Mouse (Mus musculus): ENCODE measurements at regions not wholly inside any gene's neighbourhood (a gene's known extent, or its start where the extent isn't known, plus 50 kb on each side); places are given as distances from the start of the nearest gene placed in this dataset.

DNA sequence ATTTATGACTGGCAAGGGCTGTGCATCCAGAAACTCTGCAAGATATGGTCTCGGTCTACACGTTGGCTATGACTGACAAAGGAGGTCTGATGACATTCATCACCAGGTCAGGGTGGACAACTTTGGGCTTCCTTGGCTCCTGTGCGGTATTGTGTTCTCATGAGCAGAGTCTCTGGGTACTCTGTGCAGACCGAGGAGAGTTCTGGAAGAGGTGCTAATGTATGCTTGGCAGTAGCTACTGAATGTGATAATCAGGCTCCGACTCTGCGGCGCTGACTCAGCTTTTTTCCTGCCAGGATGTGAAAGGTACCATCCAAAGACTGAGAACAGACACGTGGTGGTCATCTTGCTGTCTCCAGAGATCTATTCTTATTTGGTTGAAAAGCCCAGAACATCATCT lies 94.5 kb upstream of the Oxgr1 start:
- H3K27ac ChIP-seq (replicated peaks) = no peak overlapping the region
- no peaks in the 10 kb centered on the region for H3K27me3 ChIP-seq
- no peaks in the 10 kb centered on the region for H3K36me3 ChIP-seq
- H3K4me3 ChIP-seq = no peak overlapping the region
- peaks cover 14% of the 10 kb centered on the region for H3K4me1 ChIP-seq (replicated peaks)
- no peaks in the 10 kb centered on the region for H3K9me3 ChIP-seq
- H3K4me2 ChIP-seq = no peak overlapping the region
- 87% methylated on average over 8 of the region's 8 CpGs for WGBS
- no peak for ATAC-seq (ENCODE audit: low FRiP score, low read depth)
- no peak overlapping the region for H3K9ac ChIP-seq

- H3K9me3 ChIP-seq = no peaks in the 10 kb centered on the region
- peak overlapping the region; percentile 22 for H3K4me3 ChIP-seq
- no peaks in the 10 kb centered on the region for H3K27me3 ChIP-seq
- H3K4me2 ChIP-seq = peak overlapping the region; percentile 43
- 3% methylated on average over 21 of the region's 21 CpGs for WGBS
- no peaks in the 10 kb centered on the region for H3K36me3 ChIP-seq
- H3K4me1 ChIP-seq (replicated peaks) = peaks cover 14% of the 10 kb centered on the region
- ATAC-seq (ENCODE audit: low FRiP score, low read depth) = peak; percentile 89
- H3K9ac ChIP-seq = 0 out of 2 replicates have a peak overlapping the region, but pooled peaks have one; percentile 20
- no peak overlapping the region for H3K27ac ChIP-seq (replicated peaks)
Measured at GRCm38 (mm10) chr14:120137680-120138136, 95.5 kb upstream of the Oxgr1 start.

DNA sequence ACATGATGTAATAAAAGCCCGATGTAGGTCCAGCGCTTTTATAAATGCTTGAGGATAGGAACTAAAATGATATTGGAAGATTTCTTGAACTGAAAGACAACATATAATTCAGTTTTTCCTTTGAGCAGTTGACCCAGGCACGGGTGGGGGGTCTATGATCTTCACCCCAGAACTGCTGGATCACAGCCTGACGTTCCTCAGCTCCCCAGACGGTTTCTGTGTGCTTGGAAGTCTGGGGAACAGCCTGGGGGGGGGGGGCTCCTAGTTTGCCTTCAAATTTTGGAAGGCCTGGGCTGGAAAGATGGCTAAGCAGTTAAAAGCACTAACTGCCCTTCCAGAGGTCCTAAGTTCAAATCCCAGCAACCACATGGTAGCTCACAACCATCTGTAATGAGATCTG lies 96.3 kb upstream of the Oxgr1 start:
- H3K4me2 ChIP-seq = peak overlapping the region; percentile 43; the same call in 1 of the 2 replicates

GRCm38 (mm10) chr14:120139256-120139655 lies 97.0 kb upstream of the Oxgr1 start:
- ATAC-seq (ENCODE audit: low FRiP score, low read depth) = no peak
- 89% methylated on average over 14 of the region's 14 CpGs for WGBS
- H3K27ac ChIP-seq (replicated peaks) = no peak overlapping the region

More for the DNA sequence above, 96.3 kb upstream of the Oxgr1 start:
- 65% methylated on average over 5 of the region's 5 CpGs for WGBS
- Histone ChIP-seq H3K27ac (replicated peaks) (no peak overlapping the region), H3K9ac (no peak overlapping the region), H3K4me1 (replicated peaks) (peaks cover 14% of the 10 kb centered on the region), H3K36me3 (no peaks in the 10 kb centered on the region), H3K4me3 (no peak overlapping the region), H3K9me3 (no peaks in the 10 kb centered on the region), H3K27me3 (no peaks in the 10 kb centered on the region)
- ATAC-seq (ENCODE audit: low FRiP score, low read depth) = no peak

GRCm38 (mm10) chr14:120139671-120140071 lies 97.4 kb upstream of the Oxgr1 start:
- Histone ChIP-seq H3K4me1 (replicated peaks) (peaks cover 14% of the 10 kb centered on the region), H3K4me2 (no peak overlapping the region), H3K27me3 (no peaks in the 10 kb centered on the region), H3K36me3 (no peaks in the 10 kb centered on the region), H3K27ac (replicated peaks) (no peak overlapping the region), H3K4me3 (no peak overlapping the region), H3K9ac (no peak overlapping the region), H3K9me3 (no peaks in the 10 kb centered on the region)
- no peak for ATAC-seq (ENCODE audit: low FRiP score, low read depth)
- 39% methylated on average over 16 of the region's 16 CpGs for WGBS

More at GRCm38 (mm10) chr14:120139256-120139655, 97.0 kb upstream of the Oxgr1 start:
- Histone ChIP-seq H3K4me2 (no peak overlapping the region), H3K4me1 (replicated peaks) (peaks cover 14% of the 10 kb centered on the region), H3K9me3 (no peaks in the 10 kb centered on the region), H3K36me3 (no peaks in the 10 kb centered on the region), H3K4me3 (no peak overlapping the region), H3K27me3 (no peaks in the 10 kb centered on the region), H3K9ac (no peak overlapping the region)

DNA sequence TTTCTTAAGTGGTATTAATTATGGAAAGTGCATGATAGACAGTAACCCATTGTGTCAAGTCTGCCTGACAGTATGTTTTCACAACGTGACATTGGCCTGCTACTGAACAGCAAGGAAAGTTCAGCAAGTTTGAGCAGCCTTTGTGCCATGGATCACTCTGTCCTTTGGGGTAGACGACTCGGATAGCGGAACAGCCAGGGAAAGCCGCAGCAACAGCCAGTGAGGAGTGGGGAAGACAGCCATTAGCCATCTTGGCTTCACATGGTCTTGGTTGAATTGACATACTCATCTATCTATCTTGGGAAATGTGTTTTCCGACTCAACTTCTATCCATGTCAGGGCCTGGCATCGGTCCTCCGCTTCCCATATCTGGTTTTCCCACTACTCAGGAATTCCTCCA lies 98.0 kb upstream of the Oxgr1 start:
- no peak overlapping the region for H3K4me3 ChIP-seq
- H3K4me1 ChIP-seq (replicated peaks) = peaks cover 14% of the 10 kb centered on the region
- ATAC-seq (ENCODE audit: low FRiP score, low read depth) = no peak
- H3K4me2 ChIP-seq = no peak overlapping the region
- H3K9me3 ChIP-seq = no peaks in the 10 kb centered on the region
- WGBS = 84% methylated on average over 8 of the region's 8 CpGs
- no peaks in the 10 kb centered on the region for H3K36me3 ChIP-seq
- H3K27me3 ChIP-seq = no peaks in the 10 kb centered on the region
- H3K27ac ChIP-seq (replicated peaks) = no peak overlapping the region
- H3K9ac ChIP-seq = no peak overlapping the region

DNA sequence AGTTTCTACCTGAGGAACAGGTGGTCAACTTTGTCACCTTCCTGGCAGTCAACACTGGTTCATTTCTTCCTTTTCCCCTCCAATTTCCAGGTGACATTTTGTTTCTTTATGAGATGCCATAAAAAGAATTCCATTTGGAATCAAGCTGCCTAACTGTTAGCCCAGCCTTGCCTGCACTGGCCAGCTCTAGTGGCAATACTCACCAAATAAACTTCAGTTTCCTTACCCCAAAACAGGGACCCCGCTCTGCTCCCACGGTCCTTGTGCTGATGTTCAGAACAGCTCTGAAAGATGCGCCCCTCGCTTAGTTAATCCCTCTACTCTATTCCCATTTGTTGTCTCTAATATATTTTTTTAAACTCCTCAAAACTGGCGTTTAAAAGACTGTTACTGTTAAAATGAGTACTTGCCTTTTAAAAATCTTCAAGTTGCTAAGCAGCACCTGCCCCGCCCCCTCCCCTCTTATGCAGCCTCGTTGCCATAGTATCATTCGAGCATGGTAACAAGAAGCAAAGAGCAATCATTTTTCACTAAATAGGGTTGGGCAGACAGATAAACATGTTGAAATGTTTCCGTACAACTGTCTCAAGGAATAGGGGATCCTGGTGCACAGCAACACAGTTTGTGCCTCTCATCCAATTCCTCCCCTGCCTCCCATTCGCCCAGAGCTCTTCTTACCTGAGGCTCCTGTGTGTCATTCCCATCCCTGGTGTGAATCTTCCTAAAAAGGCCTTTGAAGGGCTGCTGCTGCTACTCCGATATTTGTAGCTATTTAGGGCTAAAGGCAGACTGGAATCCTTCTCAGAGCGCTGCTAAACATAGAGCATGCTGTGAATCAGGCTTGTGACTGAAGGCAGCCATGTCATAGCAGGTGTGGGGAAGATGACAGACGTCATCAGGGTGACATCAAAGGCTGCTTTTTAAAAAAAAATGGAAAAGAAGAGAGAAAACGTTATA lies 98.8 kb upstream of the Oxgr1 start:
- Histone ChIP-seq H3K9me3 (no peaks in the 10 kb centered on the region), H3K27ac (replicated peaks) (peak overlapping the region; percentile 25; the same call in 1 of the 2 replicates), H3K4me1 (replicated peaks) (peaks cover 14% of the 10 kb centered on the region), H3K4me3 (no peak overlapping the region), H3K36me3 (no peaks in the 10 kb centered on the region), H3K9ac (no peak overlapping the region), H3K4me2 (no peak overlapping the region), H3K27me3 (no peaks in the 10 kb centered on the region)
- whole genome bisulfite sequencing = 57% methylated on average over 14 of the region's 14 CpGs
- ATAC-seq (ENCODE audit: low FRiP score, low read depth) = no peak

DNA sequence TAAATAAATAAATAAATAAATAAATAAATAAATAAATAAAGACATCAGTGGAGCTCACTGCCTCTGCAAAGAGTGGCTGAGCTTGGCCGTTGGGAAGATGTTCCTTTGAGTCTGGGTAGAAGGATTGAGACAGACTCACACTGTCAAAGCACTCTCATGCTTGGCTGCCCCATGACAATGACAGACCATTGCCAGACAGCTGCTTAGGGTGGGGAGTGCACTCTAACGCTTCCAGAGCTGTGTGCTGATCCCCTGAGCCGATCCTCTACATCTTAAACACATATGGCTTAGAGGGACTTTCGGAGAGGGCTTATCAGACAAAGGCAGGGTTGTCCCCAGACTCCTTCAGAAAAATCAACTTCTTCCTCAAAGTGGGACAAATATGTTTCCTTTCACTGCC lies 100.0 kb upstream of the Oxgr1 start:
- Histone ChIP-seq H3K4me2 (no peak overlapping the region), H3K9me3 (no peaks in the 10 kb centered on the region), H3K27me3 (no peaks in the 10 kb centered on the region), H3K4me3 (no peak overlapping the region), H3K9ac (no peak overlapping the region), H3K27ac (replicated peaks) (no peak overlapping the region), H3K36me3 (no peaks in the 10 kb centered on the region), H3K4me1 (replicated peaks) (peaks cover 14% of the 10 kb centered on the region)
- WGBS = 18% methylated on average over 4 of the region's 4 CpGs
- ATAC-seq (ENCODE audit: low FRiP score, low read depth) = no peak

- Histone ChIP-seq H3K4me2 (no peak overlapping the region), H3K9ac (no peak overlapping the region), H3K27ac (replicated peaks) (no peak overlapping the region), H3K36me3 (no peaks in the 10 kb centered on the region), H3K9me3 (no peaks in the 10 kb centered on the region), H3K4me1 (replicated peaks) (peaks cover 8% of the 10 kb centered on the region), H3K4me3 (no peak overlapping the region), H3K27me3 (no peaks in the 10 kb centered on the region)
- ATAC-seq (ENCODE audit: low FRiP score, low read depth) = no peak
- WGBS = 95% methylated on average over 6 of the region's 6 CpGs
Measured at GRCm38 (mm10) chr14:120144451-120144850, 102.2 kb upstream of the Oxgr1 start.

GRCm38 (mm10) chr14:120146312-120146711 lies 104.1 kb upstream of the Oxgr1 start:
- Histone ChIP-seq H3K27me3 (no peaks in the 10 kb centered on the region), H3K4me3 (no peak overlapping the region), H3K4me2 (no peak overlapping the region), H3K36me3 (no peaks in the 10 kb centered on the region), H3K27ac (replicated peaks) (no peak overlapping the region), H3K9ac (no peak overlapping the region), H3K4me1 (replicated peaks) (peaks cover 2% of the 10 kb centered on the region; the same call in 1 of the 2 replicates), H3K9me3 (no peaks in the 10 kb centered on the region)
- 79% methylated on average over 11 of the region's 11 CpGs for WGBS
- ATAC-seq (ENCODE audit: low FRiP score, low read depth) = no peak

DNA sequence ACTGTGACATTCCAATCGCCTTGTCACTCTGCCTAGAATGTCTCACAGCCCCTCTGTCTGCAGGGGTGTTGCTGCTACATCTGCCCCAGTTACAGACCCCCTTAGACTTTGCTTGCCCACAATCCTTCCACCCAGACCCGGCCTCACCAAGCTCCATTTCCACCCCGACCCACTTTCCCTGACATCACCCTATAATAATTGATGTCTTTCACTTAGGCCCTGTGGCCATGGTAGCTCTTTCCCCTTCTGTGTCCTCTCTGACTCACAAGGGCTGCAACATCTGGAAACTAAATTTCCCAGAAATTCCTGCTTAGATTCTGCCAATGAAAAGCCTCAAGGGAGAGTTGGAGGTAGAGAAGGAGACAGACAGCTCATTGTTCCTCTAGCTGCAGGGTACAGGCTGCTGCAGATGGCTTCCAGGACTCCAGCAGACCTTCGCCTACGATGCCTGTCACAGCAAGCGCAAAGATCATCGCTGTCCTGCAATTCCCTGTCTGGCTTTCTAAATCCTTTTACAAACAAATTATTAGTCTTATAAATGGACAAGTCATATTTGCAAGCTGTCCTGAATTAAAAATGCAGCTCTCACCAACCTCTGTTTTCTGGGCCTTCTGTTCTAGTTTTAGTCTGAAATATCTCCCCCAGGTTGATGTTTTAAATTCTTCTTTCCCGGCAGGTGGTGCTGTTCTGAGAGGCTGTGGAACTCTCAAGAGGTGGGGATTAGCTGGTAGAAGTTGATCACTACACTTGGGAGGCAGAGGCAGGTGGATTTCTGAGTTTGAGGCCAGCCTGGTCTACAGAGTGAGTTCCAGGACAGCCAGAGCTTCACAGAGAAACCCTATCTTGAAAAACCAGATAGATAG lies 104.9 kb upstream of the Oxgr1 start:
- Histone ChIP-seq H3K4me3 (no peak overlapping the region), H3K27me3 (no peaks in the 10 kb centered on the region), H3K4me1 (replicated peaks) (no peaks in the 10 kb centered on the region), H3K27ac (replicated peaks) (no peak overlapping the region), H3K9me3 (no peaks in the 10 kb centered on the region), H3K36me3 (no peaks in the 10 kb centered on the region), H3K9ac (no peak overlapping the region), H3K4me2 (no peak overlapping the region)
- 65% methylated on average over 8 of the region's 8 CpGs for WGBS
- ATAC-seq (ENCODE audit: low FRiP score, low read depth) = no peak

GRCm38 (mm10) chr14:120148803-120149202 lies 106.6 kb upstream of the Oxgr1 start:
- Histone ChIP-seq H3K4me1 (replicated peaks) (no peaks in the 10 kb centered on the region), H3K4me3 (no peak overlapping the region), H3K9me3 (no peaks in the 10 kb centered on the region), H3K27me3 (no peaks in the 10 kb centered on the region), H3K36me3 (no peaks in the 10 kb centered on the region), H3K4me2 (no peak overlapping the region), H3K9ac (no peak overlapping the region), H3K27ac (replicated peaks) (no peak overlapping the region)
- no peak for ATAC-seq (ENCODE audit: low FRiP score, low read depth)
- 79% methylated on average over 11 of the region's 11 CpGs for WGBS

All from hindbrain, embryonic 15.5 days (tissue).